Mouse (Mus musculus): ENCODE results near the gene Agpat2. TPM values are rescaled to one million over a fixed set of nuclear protein-coding genes. Genes with fewer than 3 reads are reported as not detected.

Gene Agpat2
- polyA plus RNA-seq, 1 experiment, result not detected

- 72% methylated on average over 4 of the region's 4 CpGs for WGBS
- Histone ChIP-seq H3K27ac (ENCODE audit: insufficient read depth, low read depth, low read length) (no peak overlapping the region), H3K4me1 (ENCODE audit: control insufficient read depth, insufficient read depth, low read length) (0 out of 2 replicates have a peak, but pooled peaks cover 8% of the 10 kb centered on the region), H3K4me3 (ENCODE audit: insufficient read depth, low read depth, low read length) (no peak overlapping the region)
- TF ChIP-seq CTCF (IDR thresholded peaks at IDR 0.05; ENCODE audit: insufficient read depth, low read depth, low read length) (no peak), POLR2A (IDR thresholded peaks at IDR 0.05; ENCODE audit: insufficient read depth, low read depth, low read length) (no peak)
Measured at GRCm38 (mm10) chr2:26575865-26576264, 28.4 kb downstream of the Agpat2 start.

DNA sequence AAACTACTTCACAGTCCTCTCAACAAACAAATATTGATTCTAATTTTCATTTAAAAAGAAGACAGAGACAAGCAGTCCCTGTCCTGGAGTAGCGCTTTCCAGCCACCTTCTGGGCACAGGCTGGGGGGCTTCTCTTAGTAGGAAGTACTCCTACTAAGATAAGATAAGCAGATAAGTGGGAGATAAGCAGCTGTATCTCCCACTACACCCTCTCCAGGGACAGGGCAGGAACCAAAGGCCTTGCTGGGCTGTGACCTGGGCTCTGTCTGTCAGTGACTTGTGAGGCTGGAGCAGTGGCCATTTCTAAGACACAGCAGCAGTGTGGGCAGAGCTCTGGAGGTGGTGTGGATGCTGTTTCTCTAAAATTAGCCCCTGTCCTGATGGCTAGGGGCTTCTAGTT is 28.8 kb downstream of the Agpat2 start:
- Histone ChIP-seq H3K4me1 (ENCODE audit: control insufficient read depth, insufficient read depth, low read length) (0 out of 2 replicates have a peak, but pooled peaks cover 8% of the 10 kb centered on the region), H3K27ac (ENCODE audit: insufficient read depth, low read depth, low read length) (no peak overlapping the region), H3K4me3 (ENCODE audit: insufficient read depth, low read depth, low read length) (no peak overlapping the region)
- 95% methylated on average over 1 of the region's 1 CpGs for WGBS
- TF ChIP-seq CTCF (IDR thresholded peaks at IDR 0.05; ENCODE audit: insufficient read depth, low read depth, low read length), result no peak
- no peak for TF ChIP-seq POLR2A (IDR thresholded peaks at IDR 0.05; ENCODE audit: insufficient read depth, low read depth, low read length)

DNA sequence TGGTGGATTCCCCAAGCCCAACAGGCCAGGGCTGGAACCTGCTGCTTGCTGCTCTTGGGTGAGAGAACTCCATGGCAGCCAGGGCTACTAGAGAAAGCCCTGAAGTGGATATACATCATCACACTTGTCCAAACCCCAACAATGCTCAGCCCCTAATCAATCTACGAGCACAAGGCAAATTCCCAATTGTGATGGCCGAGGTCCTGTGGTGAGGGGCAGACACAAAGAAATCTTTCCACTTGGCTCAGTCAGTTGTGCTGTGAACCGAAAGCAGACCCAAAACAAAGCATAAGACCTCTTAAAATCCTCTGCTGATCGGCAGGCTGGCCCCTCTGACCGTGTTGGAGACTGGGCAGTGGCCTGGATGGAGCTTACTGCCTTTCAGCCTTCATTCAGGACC is 29.4 kb downstream of the Agpat2 start:
- 69% methylated on average over 5 of the region's 5 CpGs for WGBS
- no peak for TF ChIP-seq CTCF (IDR thresholded peaks at IDR 0.05; ENCODE audit: insufficient read depth, low read depth, low read length)
- Histone ChIP-seq H3K4me3 (ENCODE audit: insufficient read depth, low read depth, low read length) (no peak overlapping the region), H3K27ac (ENCODE audit: insufficient read depth, low read depth, low read length) (no peak overlapping the region), H3K4me1 (ENCODE audit: control insufficient read depth, insufficient read depth, low read length) (0 out of 2 replicates have a peak, but pooled peaks cover 8% of the 10 kb centered on the region)

DNA sequence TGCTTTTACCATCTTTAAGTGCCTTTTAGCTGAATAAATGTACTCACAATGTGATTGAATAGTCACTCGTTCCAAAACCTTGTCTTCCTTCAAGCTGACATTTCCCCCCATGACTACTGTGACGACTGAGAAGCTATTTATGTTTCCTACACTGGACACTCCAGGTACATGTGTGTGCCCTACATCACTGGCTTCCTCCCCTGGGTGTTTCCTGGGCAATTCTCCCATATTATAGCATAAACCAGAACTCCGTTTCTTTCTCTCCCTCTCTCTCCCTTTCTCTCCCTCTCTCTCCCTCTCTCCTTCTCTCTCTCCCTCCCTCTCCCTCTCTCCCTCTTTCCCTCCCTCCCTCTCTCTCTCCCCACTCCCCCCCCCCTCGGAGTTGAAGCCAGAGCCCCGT is 30.4 kb downstream of the Agpat2 start:
- TF ChIP-seq POLR2A (IDR thresholded peaks at IDR 0.05; ENCODE audit: insufficient read depth, low read depth, low read length), result no peak
- no peak for TF ChIP-seq CTCF (IDR thresholded peaks at IDR 0.05; ENCODE audit: insufficient read depth, low read depth, low read length)
- no peak overlapping the region for H3K4me3 ChIP-seq (ENCODE audit: insufficient read depth, low read depth, low read length)
- 12% methylated on average over 5 of the region's 5 CpGs for WGBS
- no peak overlapping the region for H3K27ac ChIP-seq (ENCODE audit: insufficient read depth, low read depth, low read length)
- 0 out of 2 replicates have a peak, but pooled peaks cover 8% of the 10 kb centered on the region for H3K4me1 ChIP-seq (ENCODE audit: control insufficient read depth, insufficient read depth, low read length)

DNA sequence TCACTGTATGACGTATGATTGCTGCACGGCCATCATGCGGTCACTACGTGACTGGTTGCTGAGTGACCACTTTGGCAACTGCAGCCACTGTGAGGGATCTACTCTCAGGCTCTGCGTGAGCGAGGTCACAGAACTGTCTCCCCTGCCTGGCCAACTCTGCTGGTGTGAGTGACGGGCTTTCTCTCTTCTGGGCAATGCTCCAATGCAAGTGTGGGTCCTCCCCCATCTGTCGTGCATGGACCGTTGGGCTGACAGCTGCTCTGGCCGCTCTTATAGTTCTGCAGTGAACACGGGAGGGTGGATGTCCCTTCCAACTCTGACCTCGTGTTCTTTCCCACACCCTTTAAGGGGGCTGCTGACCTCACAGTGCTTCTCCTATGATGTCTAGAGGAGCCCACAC is 30.8 kb downstream of the Agpat2 start:
- 0 out of 2 replicates have a peak, but pooled peaks cover 7% of the 10 kb centered on the region for H3K4me1 ChIP-seq (ENCODE audit: control insufficient read depth, insufficient read depth, low read length)
- H3K27ac ChIP-seq (ENCODE audit: insufficient read depth, low read depth, low read length), result no peak overlapping the region
- H3K4me3 ChIP-seq (ENCODE audit: insufficient read depth, low read depth, low read length), result no peak overlapping the region
- TF ChIP-seq CTCF (IDR thresholded peaks at IDR 0.05; ENCODE audit: insufficient read depth, low read depth, low read length) (no peak), POLR2A (IDR thresholded peaks at IDR 0.05; ENCODE audit: insufficient read depth, low read depth, low read length) (no peak)
- WGBS, result 37% methylated on average over 12 of the region's 12 CpGs

- 0 out of 2 replicates have a peak, but pooled peaks cover 3% of the 10 kb centered on the region for H3K4me1 ChIP-seq (ENCODE audit: control insufficient read depth, insufficient read depth, low read length)
- no peak overlapping the region for H3K27ac ChIP-seq (ENCODE audit: insufficient read depth, low read depth, low read length)
- H3K4me3 ChIP-seq (ENCODE audit: insufficient read depth, low read depth, low read length), result no peak overlapping the region
- WGBS, result 84% methylated on average over 5 of the region's 5 CpGs
- TF ChIP-seq POLR2A (IDR thresholded peaks at IDR 0.05; ENCODE audit: insufficient read depth, low read depth, low read length), result no peak
- no peak for TF ChIP-seq CTCF (IDR thresholded peaks at IDR 0.05; ENCODE audit: insufficient read depth, low read depth, low read length)
Measured at GRCm38 (mm10) chr2:26571826-26572225, 32.4 kb downstream of the Agpat2 start.

DNA sequence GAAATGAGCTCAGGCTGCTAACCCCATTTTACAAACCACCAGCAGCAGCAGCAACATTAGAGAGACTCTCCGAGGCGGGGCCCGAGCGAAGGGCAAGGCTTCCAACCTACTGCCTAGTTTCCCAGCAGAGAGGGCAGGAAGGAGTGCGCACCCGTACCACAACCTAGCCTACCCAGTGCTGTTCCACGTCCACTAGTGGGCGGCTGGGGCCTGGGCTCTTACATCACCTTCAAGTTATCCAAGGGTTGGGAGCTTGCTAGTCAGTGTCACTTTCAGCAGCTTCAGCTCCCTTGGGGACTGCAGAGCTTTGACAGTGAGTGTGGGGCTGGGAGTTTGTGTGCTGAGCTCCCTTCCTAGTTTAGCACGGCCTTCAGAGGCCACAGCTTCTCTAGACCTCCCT is 32.8 kb downstream of the Agpat2 start:
- TF ChIP-seq POLR2A (IDR thresholded peaks at IDR 0.05; ENCODE audit: insufficient read depth, low read depth, low read length), result no peak
- TF ChIP-seq CTCF (IDR thresholded peaks at IDR 0.05; ENCODE audit: insufficient read depth, low read depth, low read length), result no peak
- Histone ChIP-seq H3K27ac (ENCODE audit: insufficient read depth, low read depth, low read length) (no peak overlapping the region), H3K4me3 (ENCODE audit: insufficient read depth, low read depth, low read length) (no peak overlapping the region), H3K4me1 (ENCODE audit: control insufficient read depth, insufficient read depth, low read length) (0 out of 2 replicates have a peak, but pooled peaks cover 3% of the 10 kb centered on the region)
- 83% methylated on average over 9 of the region's 9 CpGs for WGBS

DNA sequence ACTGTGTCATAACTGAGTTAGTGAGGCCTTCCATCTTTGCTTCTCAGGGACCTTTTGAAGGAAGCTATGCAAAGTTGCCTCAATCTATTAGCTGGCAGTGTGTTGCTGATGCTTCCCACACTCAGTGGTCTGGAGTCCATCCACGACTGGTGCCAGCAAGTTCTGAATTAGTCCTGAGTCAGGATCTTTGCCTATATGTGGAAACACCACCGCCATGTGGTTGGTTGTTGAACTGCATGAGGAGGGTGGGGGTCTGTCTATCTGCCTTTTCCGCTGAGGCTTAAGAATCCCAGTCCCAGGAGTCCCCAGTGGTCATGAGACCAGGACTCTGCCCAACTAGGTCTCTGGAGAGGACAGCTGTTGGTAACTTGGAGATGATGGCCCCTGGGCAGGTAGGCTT is 34.2 kb downstream of the Agpat2 start:
- H3K4me1 ChIP-seq (ENCODE audit: control insufficient read depth, insufficient read depth, low read length), result 0 out of 2 replicates have a peak, but pooled peaks cover 5% of the 10 kb centered on the region
- no peak overlapping the region for H3K27ac ChIP-seq (ENCODE audit: insufficient read depth, low read depth, low read length)
- 26% methylated on average over 3 of the region's 3 CpGs for WGBS
- peak; percentile 52 for TF ChIP-seq CTCF (IDR thresholded peaks at IDR 0.05; ENCODE audit: insufficient read depth, low read depth, low read length)
- no peak for TF ChIP-seq POLR2A (IDR thresholded peaks at IDR 0.05; ENCODE audit: insufficient read depth, low read depth, low read length)
- no peak overlapping the region for H3K4me3 ChIP-seq (ENCODE audit: insufficient read depth, low read depth, low read length)

DNA sequence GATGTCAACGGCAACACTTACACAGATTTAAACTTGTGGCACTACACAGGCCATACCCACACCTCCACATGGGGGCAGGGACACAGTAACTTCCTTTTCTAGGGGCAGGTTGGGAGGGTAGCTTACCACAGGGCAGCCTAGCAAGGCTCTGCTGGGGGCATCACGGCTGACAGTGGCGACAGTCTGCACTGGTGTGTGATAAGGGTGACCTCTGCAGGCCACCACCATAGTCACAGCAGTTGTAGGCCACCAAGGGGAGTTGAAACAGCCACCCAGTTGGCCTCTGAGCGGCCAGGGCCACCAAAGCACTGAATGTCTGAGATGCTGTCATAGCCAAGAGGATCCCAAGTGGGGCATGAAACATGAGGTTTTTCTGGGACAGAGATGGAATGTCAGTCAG is 38.0 kb downstream of the Agpat2 start:
- H3K27ac ChIP-seq (ENCODE audit: insufficient read depth, low read depth, low read length), result no peak overlapping the region
- 19% methylated on average over 4 of the region's 4 CpGs for WGBS
- TF ChIP-seq CTCF (IDR thresholded peaks at IDR 0.05; ENCODE audit: insufficient read depth, low read depth, low read length) (peak; percentile 70), POLR2A (IDR thresholded peaks at IDR 0.05; ENCODE audit: insufficient read depth, low read depth, low read length) (no peak)
- H3K4me1 ChIP-seq (ENCODE audit: control insufficient read depth, insufficient read depth, low read length), result peaks cover 4% of the 10 kb centered on the region; the same call in 1 of the 2 replicates
- no peak overlapping the region for H3K4me3 ChIP-seq (ENCODE audit: insufficient read depth, low read depth, low read length)
